Mouse (Mus musculus): ENCODE measurements at regions not wholly inside any gene's neighbourhood (a gene's known extent, or its start where the extent isn't known, plus 50 kb on each side); places are given as distances from the start of the nearest gene placed in this dataset.

GRCm38 (mm10) chr15:97581724-97582154 lies 123.9 kb downstream of the Rpap3 start:
- TF ChIP-seq CTCF (IDR thresholded peaks at IDR 0.05; ENCODE audit: low read depth, low read length) (peak; percentile 94), POLR2A (IDR thresholded peaks at IDR 0.05; ENCODE audit: extremely low read depth, insufficient read depth, low read length) (no peak)
